Mouse (Mus musculus): ENCODE data around the gene Osm. TPM values are rescaled to one million over a fixed set of nuclear protein-coding genes. Genes with fewer than 3 reads are reported as not detected.

Gene Osm
- total and polyA plus RNA-seq, 3 experiments: 11.0 to 15.1 (median 12.5) TPM

- DNase-seq (ENCODE audit: extremely low read depth): no peak
- TF ChIP-seq POLR2AphosphoS2 (IDR thresholded peaks at IDR 0.05; ENCODE audit: low read depth, low read length) (no peak), USF2 (conservative IDR thresholded peaks at IDR 0.05; ENCODE audit: low read depth, low read length) (no peak), RAD21 (IDR thresholded peaks at IDR 0.05; ENCODE audit: low read depth, low read length) (no peak), MXI1 (IDR thresholded peaks at IDR 0.05; ENCODE audit: low read depth, low read length) (no peak), SIN3A (IDR thresholded peaks at IDR 0.05; ENCODE audit: low read length) (no peak), CHD1 (IDR thresholded peaks at IDR 0.05; ENCODE audit: low read depth, low read length) (no peak), TCF12 (IDR thresholded peaks at IDR 0.05; ENCODE audit: low read depth, low read length) (no peak)
- Histone ChIP-seq H3K4me3 (replicated peaks in 1 of 3; ENCODE audit: low read depth in 2 of 3, low read length in 2 of 3, poor library complexity in 1 of 3) (no peak overlapping the region), H3K79me2 (replicated peaks; ENCODE audit: control insufficient read depth, extremely low read depth, insufficient read depth, poor library complexity, severe bottlenecking) (no peaks in the 10 kb centered on the region), H3K27me3 (replicated peaks) (peaks cover 1% of the 10 kb centered on the region), H3K9ac (ENCODE audit: insufficient read depth, low read depth) (no peak overlapping the region), H3K36me3 (replicated peaks in 1 of 2; ENCODE audit: control insufficient read depth in 1 of 2, insufficient read depth in 1 of 2, low read length in 1 of 2) (no peaks in the 10 kb centered on the region), H3K4me2 (ENCODE audit: insufficient read depth, low read depth, poor library complexity, severe bottlenecking) (no peak overlapping the region), H3K4me1 (ENCODE audit: control insufficient read depth in 1 of 2, insufficient read depth in 2 of 2) (peaks cover 0 to 12% of the 10 kb centered on the region in 2 experiments; a peak in 2 of 4 replicates), H3K27ac (ENCODE audit: insufficient read depth, low read depth) (no peak overlapping the region), H3K9me3 (replicated peaks; ENCODE audit: low read length) (no peaks in the 10 kb centered on the region)
- in situ Hi-C loops (cut with MboI; ENCODE audit: low pct_ligation_motif_present, low pct_unique_long_range_greater_than_20kb, low sequenced_read_pairs) (no loop called here), dilution Hi-C loops (cut with MboI; ENCODE audit: extremely low pct_ligation_motif_present, extremely low pct_unique_long_range_greater_than_20kb, low sequenced_read_pairs) (no loop called here)
These were observed 40.2 kb downstream of the Osm start for GRCm38 (mm10) chr11:4276411-4276861.

DNA sequence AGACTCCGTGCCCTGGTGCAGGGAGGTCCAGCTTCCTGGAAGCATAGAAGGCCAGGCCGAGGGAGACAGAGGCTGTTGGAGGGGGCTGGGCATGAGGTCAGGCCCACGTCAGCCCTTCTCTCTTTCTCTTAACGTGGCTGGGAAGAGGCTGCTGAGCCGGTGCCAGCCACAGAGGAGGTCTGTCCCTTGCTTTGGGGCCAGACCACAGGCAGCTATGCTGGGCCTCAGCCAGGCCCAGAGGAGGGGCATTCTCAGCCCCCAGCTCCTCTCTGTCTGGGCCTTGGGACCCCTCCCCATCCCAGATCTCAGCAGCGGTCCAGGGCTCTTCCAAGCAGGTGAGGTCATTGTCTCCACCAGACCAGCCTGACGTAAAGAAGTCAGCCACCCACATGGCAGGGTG lies 43.7 kb downstream of the Osm start:
- Histone ChIP-seq H3K4me3 (replicated peaks in 1 of 3; ENCODE audit: low read depth in 2 of 3, low read length in 2 of 3, poor library complexity in 1 of 3) (no peak overlapping the region), H3K79me2 (replicated peaks; ENCODE audit: control insufficient read depth, extremely low read depth, insufficient read depth, poor library complexity, severe bottlenecking) (no peaks in the 10 kb centered on the region), H3K4me2 (ENCODE audit: insufficient read depth, low read depth, poor library complexity, severe bottlenecking) (no peak overlapping the region), H3K27me3 (replicated peaks) (no peaks in the 10 kb centered on the region), H3K36me3 (replicated peaks in 1 of 2; ENCODE audit: control insufficient read depth in 1 of 2, insufficient read depth in 1 of 2, low read length in 1 of 2) (no peaks in the 10 kb centered on the region), H3K9ac (ENCODE audit: insufficient read depth, low read depth) (no peak overlapping the region), H3K4me1 (ENCODE audit: control insufficient read depth in 1 of 2, insufficient read depth in 2 of 2) (peaks cover 0 to 12% of the 10 kb centered on the region in 2 experiments; a peak in 2 of 4 replicates), H3K27ac (ENCODE audit: insufficient read depth, low read depth) (no peak overlapping the region), H3K9me3 (replicated peaks; ENCODE audit: low read length) (no peaks in the 10 kb centered on the region)
- no peak for DNase-seq (ENCODE audit: extremely low read depth)
- TF ChIP-seq MEF2A (IDR thresholded peaks at IDR 0.05; ENCODE audit: borderline replicate concordance, low read depth, low read length) (no peak), JUND (conservative IDR thresholded peaks at IDR 0.05; ENCODE audit: low read depth, low read length) (no peak), IRF4 (IDR thresholded peaks at IDR 0.05; ENCODE audit: low read depth, low read length) (no peak)
- dilution Hi-C loops (cut with MboI; ENCODE audit: extremely low pct_ligation_motif_present, extremely low pct_unique_long_range_greater_than_20kb, low sequenced_read_pairs): no loop called here
- in situ Hi-C loops (cut with MboI; ENCODE audit: low pct_ligation_motif_present, low pct_unique_long_range_greater_than_20kb, low sequenced_read_pairs): no loop called here

DNA sequence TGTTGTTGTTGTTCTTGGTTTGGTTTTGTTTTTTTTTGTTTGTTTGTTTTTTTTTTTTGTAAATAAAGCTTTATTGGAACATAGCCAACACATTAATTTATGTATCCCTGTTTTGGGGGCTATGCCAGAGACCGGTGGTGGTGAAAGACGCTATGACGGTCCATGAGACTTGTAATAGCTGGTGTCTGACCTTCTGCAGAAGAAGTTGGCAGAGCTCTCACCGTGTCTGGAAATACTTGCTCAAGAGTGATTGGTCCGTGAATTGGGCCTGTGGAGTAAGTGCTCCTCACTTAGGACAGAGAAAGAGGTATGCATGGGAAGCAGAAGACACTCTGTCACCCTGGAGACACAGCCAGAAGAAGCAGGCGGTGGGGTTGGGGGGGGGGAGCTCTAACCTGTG lies 45.6 kb downstream of the Osm start:
- Histone ChIP-seq H3K79me2 (replicated peaks; ENCODE audit: control insufficient read depth, extremely low read depth, insufficient read depth, poor library complexity, severe bottlenecking) (no peaks in the 10 kb centered on the region), H3K27ac (ENCODE audit: insufficient read depth, low read depth) (no peak overlapping the region), H3K27me3 (replicated peaks) (no peaks in the 10 kb centered on the region), H3K9ac (ENCODE audit: insufficient read depth, low read depth) (no peak overlapping the region), H3K36me3 (replicated peaks in 1 of 2; ENCODE audit: control insufficient read depth in 1 of 2, insufficient read depth in 1 of 2, low read length in 1 of 2) (no peaks in the 10 kb centered on the region), H3K9me3 (replicated peaks; ENCODE audit: low read length) (no peaks in the 10 kb centered on the region), H3K4me1 (ENCODE audit: control insufficient read depth in 1 of 2, insufficient read depth in 2 of 2) (peaks cover 0 to 20% of the 10 kb centered on the region in 2 experiments; a peak in 2 of 4 replicates), H3K4me3 (replicated peaks in 1 of 3; ENCODE audit: low read depth in 2 of 3, low read length in 2 of 3, poor library complexity in 1 of 3) (no peak overlapping the region), H3K4me2 (ENCODE audit: insufficient read depth, low read depth, poor library complexity, severe bottlenecking) (no peak overlapping the region)
- dilution Hi-C loops (cut with MboI; ENCODE audit: extremely low pct_ligation_motif_present, extremely low pct_unique_long_range_greater_than_20kb, low sequenced_read_pairs) (no loop called here), in situ Hi-C loops (cut with MboI; ENCODE audit: low pct_ligation_motif_present, low pct_unique_long_range_greater_than_20kb, low sequenced_read_pairs) (no loop called here)
- no peak for TF ChIP-seq TBP (conservative IDR thresholded peaks at IDR 0.05; ENCODE audit: low read depth, low read length)
- no peak for DNase-seq (ENCODE audit: extremely low read depth)
